ENCODE assay signal across 8 mouse cellular contexts in the genomic region with DNA sequence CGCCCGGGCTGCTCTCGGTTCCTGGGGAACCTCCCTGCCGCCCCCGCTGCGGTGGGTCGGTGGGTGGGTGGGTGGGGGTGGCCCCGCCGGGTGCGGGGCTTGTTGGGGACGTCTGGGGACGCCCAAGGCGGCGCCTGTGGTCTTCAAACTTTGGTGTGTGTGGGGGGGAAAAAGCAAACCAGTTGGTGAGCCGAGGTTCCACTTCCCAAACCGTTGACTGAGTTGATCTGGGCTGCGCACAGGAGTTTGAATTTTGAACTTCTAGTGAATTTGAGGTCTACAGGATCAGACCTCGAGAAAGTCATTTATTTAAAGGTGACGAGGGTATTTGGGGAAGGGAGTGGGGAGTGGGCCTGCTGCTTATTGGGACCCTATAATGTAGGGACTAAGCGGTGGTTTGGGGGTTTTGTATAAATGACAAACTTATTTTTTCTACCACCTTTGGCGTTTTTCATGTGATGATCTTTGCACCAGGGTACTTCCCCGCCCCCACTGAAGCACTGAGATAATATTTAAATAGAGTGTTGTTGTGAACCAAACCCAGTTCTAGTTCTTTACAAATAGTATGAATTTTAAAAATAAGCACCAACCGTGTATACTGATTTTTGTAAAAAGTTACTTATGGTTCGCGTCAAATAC. TPM values are rescaled to one million over a fixed set of nuclear protein-coding genes. Genes with fewer than 3 reads are reported as not detected.
DNase-seq lines count a peak whose midpoint lies in the region; ATAC-seq and TF ChIP-seq lines count a peak whose summit lies in the region.

No protein-coding gene starts in this region.

- peak overlapping the region; percentile 77 for H3K4me2 ChIP-seq in embryonic facial prominence, embryonic 11.5 days (ENCODE audit: low read depth, low read length)
- peak overlapping the region; percentile 67 for H3K4me2 ChIP-seq in neural tube, embryonic 13.5 days

- H3K9me3 ChIP-seq in embryonic facial prominence, embryonic 11.5 days (replicated peaks; ENCODE audit: control insufficient read depth, low read length) = no peaks in the 10 kb centered on the region
- H3K9me3 ChIP-seq in neural tube, embryonic 13.5 days = no peaks in the 10 kb centered on the region

- peak; percentile 41; the same call in 1 of the 2 replicates for ATAC-seq in embryonic facial prominence, embryonic 11.5 days (replicated peaks; ENCODE audit: insufficient number of reproducible peaks, low FRiP score, low TSS enrichment, low read depth)
- ATAC-seq in neural tube, embryonic 13.5 days (ENCODE audit: low read depth) = no peak; the same call in 1 of the 2 replicates

- intact Hi-C loops in left cerebral cortex, adult 2 months (cut with DNase I) = loop anchor here (2.0 kb wide), 1 partner anchor 75 kb away; a partner anchor contains a TSS
- intact Hi-C loops in left cerebral cortex, postnatal 14 days (cut with DNase I) = loop anchor here (2.0 kb wide), 1 partner anchor 75 kb away; a partner anchor contains a TSS
- intact Hi-C loops in left cerebral cortex, postnatal 25 days (cut with DNase I) = loop anchor here (2.0 kb wide), 1 partner anchor 75 kb away; a partner anchor contains a TSS

- H3K27ac ChIP-seq in left cerebral cortex, adult 2 months = peak overlapping the region; percentile 84
- H3K27ac ChIP-seq in embryonic facial prominence, embryonic 11.5 days (replicated peaks; ENCODE audit: low read depth, low read length) = peak overlapping the region; percentile 52; the same call in 1 of the 2 replicates
- peak overlapping the region; percentile 86 for H3K27ac ChIP-seq in neural tube, embryonic 13.5 days (replicated peaks)

- H3K36me3 ChIP-seq in embryonic facial prominence, embryonic 11.5 days (replicated peaks; ENCODE audit: control insufficient read depth, insufficient read depth, low read depth, low read length) = no peaks in the 10 kb centered on the region
- no peaks in the 10 kb centered on the region for H3K36me3 ChIP-seq in neural tube, embryonic 13.5 days

- H3K4me3 ChIP-seq in left cerebral cortex, adult 2 months = peak overlapping the region; percentile 98
- H3K4me3 ChIP-seq in embryonic facial prominence, embryonic 11.5 days (ENCODE audit: low read depth, low read length) = peak overlapping the region; percentile 82
- peak overlapping the region; percentile 79 for H3K4me3 ChIP-seq in neural tube, embryonic 13.5 days

- no peaks in the 10 kb centered on the region for H3K4me1 ChIP-seq in embryonic facial prominence, embryonic 11.5 days (ENCODE audit: control insufficient read depth, insufficient read depth, low read length)
- H3K4me1 ChIP-seq in neural tube, embryonic 13.5 days (replicated peaks) = peaks cover 24% of the 10 kb centered on the region

- DNase-seq in left cerebral cortex, adult 2 months (ENCODE audit: extremely low spot score in 1 of 2, low spot score in 2 of 2) = no peak
- DNase-seq in left cerebral cortex, postnatal 14 days (ENCODE audit: low spot score in 2 of 2) = no peak
- DNase-seq in embryonic facial prominence, embryonic 11.5 days (ENCODE audit: low spot score) = no peak
- peak; percentile 37 to 60 for DNase-seq in kidney, postnatal 36 days
- no peak for DNase-seq in left cerebral cortex, postnatal 25 days (ENCODE audit: low spot score in 2 of 2)
- DNase-seq in layer of hippocampus, postnatal 14 days (ENCODE audit: low spot score in 2 of 2) = no peak
- DNase-seq in layer of hippocampus, postnatal 10 days (ENCODE audit: low spot score in 2 of 2) = no peak

- H3K27me3 ChIP-seq in embryonic facial prominence, embryonic 11.5 days (ENCODE audit: control insufficient read depth, insufficient read depth, low read length) = no peaks in the 10 kb centered on the region
- no peaks in the 10 kb centered on the region for H3K27me3 ChIP-seq in neural tube, embryonic 13.5 days

- WGBS in embryonic facial prominence, embryonic 11.5 days = 19% methylated on average over 24 of the region's 25 CpGs
- WGBS in neural tube, embryonic 13.5 days = 17% methylated on average over 25 of the region's 25 CpGs

- TF ChIP-seq CTCF in left cerebral cortex, adult 2 months (IDR thresholded peaks at IDR 0.05) = no peak

- peak overlapping the region; percentile 82 for H3K9ac ChIP-seq in embryonic facial prominence, embryonic 11.5 days (replicated peaks; ENCODE audit: low read length)
- peak overlapping the region; percentile 88 for H3K9ac ChIP-seq in neural tube, embryonic 13.5 days

RNA-seq across cellular contexts. Expression of a gene that starts 0.6 kb away (rescaled TPM):
- 10 to 100 TPM; 45.4 to 46.8 TPM for total RNA-seq in left cerebral cortex, adult 2 months (2021)
- 10 to 100 TPM; 42.5 to 42.8 TPM for total RNA-seq in left cerebral cortex, postnatal 14 days (2021)
- 43.4 and 45.1 TPM in 2 replicates for polyA plus RNA-seq in embryonic facial prominence, embryonic 11.5 days (2014; fragmentation: Nextera tagmentation; extraction: Ambion mirVana)
- 29.4 and 37.0 TPM in 2 replicates for polyA plus RNA-seq in neural tube, embryonic 13.5 days (2015; fragmentation: Nextera tagmentation; extraction: Ambion mirVana)
- total RNA-seq in left cerebral cortex, postnatal 25 days (2021) = 10 to 100 TPM; 43.2 to 43.9 TPM
- total RNA-seq in layer of hippocampus, postnatal 14 days (2021) = 10 to 100 TPM; 49.1 to 53.9 TPM
- 10 to 100 TPM; 45.4 to 46.2 TPM for total RNA-seq in layer of hippocampus, postnatal 10 days (2021)

Comparison
In these comparisons a context has a peak if more than half of its experiments do, and no peak if none do; other contexts are left out.
1. DNase-seq: peak in kidney, postnatal 36 days (2 of 2); none in left cerebral cortex, adult 2 months (0 of 2), left cerebral cortex, postnatal 14 days (0 of 2), embryonic facial prominence, embryonic 11.5 days (single experiment), left cerebral cortex, postnatal 25 days (0 of 2), layer of hippocampus, postnatal 14 days (0 of 2) and layer of hippocampus, postnatal 10 days (0 of 2).
2. Peak in every context shown above with its lines, with median percentiles within 50 percentile points of each other: H3K27ac ChIP-seq and H3K4me3 ChIP-seq.